Mouse (Mus musculus): ENCODE results near the gene Sptbn1. TPM values are rescaled to one million over a fixed set of nuclear protein-coding genes. Genes with fewer than 3 reads are reported as not detected.

Gene Sptbn1
- total RNA-seq, 2 experiments from 2014 or later: 509 to 527 TPM

DNA sequence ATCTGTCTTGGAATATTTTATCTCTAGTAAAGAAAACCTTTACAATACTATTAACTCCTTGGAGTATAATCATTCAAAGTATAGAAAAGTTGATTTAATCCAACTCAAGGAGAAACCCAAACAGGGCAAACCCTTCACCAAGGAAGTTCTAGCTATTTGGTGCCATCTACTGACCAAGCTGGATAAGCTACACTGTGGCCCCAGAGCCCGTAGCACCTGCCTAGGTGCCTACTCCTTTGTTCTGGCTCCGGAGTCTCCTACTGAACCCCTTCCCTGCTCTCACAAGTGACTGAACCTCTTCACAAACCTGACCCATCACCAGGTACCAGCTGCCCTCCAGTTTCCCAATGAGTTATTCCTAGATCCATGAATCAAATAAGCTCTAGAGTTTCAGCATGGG lies 45.3 kb downstream of the Sptbn1 start:
- no peak for DNase-seq
- intact Hi-C loops (cut with DNase I): loop anchor here (5.0 kb wide), 1 partner anchor 75 kb away; no protein-coding TSS in a partner anchor

GRCm38 (mm10) chr11:30221043-30221442 lies 46.9 kb downstream of the Sptbn1 start:
- intact Hi-C loops (cut with DNase I): loop anchor here (5.0 kb wide), 1 partner anchor 74 kb away; no protein-coding TSS in a partner anchor
- DNase-seq: no peak

- DNase-seq: no peak
- intact Hi-C loops (cut with DNase I): no loop called here
Observed at GRCm38 (mm10) chr11:30218386-30218785, 49.6 kb downstream of the Sptbn1 start.

GRCm38 (mm10) chr11:30217496-30217895 lies 50.5 kb downstream of the Sptbn1 start:
- intact Hi-C loops (cut with DNase I): no loop called here
- DNase-seq: no peak

GRCm38 (mm10) chr11:30211663-30212416 lies 56.1 kb downstream of the Sptbn1 start:
- intact Hi-C loops (cut with DNase I): loop anchor here (2.0 kb wide), 1 partner anchor 15 kb away; no protein-coding TSS in a partner anchor

DNA sequence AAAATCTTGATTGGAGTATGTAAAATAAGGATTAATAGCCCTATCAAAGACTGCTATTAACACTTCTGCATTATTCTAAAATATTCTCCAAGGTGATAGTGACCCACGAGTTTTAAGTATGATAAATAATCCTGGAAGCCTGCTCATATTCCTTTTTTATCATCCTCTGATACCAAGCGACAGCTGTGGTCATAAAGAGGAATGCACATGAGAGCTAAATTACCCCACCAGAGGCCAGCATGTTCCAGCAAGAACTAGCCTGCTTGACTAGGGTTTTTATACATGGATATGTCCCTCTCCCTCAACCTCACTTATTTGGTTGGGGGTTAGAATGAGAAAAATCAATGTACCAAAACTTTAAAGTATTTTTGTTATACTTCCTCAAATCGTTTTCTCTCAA lies 56.8 kb downstream of the Sptbn1 start:
- intact Hi-C loops (cut with DNase I): no loop called here
- no peak for DNase-seq

More at GRCm38 (mm10) chr11:30211663-30212416, 56.1 kb downstream of the Sptbn1 start:
- DNase-seq: peak in 1 of 2 experiments; percentile 42

- intact Hi-C loops (cut with DNase I): no loop called here
Observed at GRCm38 (mm10) chr11:30210100-30210811, 57.7 kb downstream of the Sptbn1 start.

GRCm38 (mm10) chr11:30209495-30209894 lies 58.5 kb downstream of the Sptbn1 start:
- DNase-seq: no peak
- intact Hi-C loops (cut with DNase I): no loop called here

More at GRCm38 (mm10) chr11:30210100-30210811, 57.7 kb downstream of the Sptbn1 start:
- no peak for DNase-seq

- no peak for DNase-seq
- intact Hi-C loops (cut with DNase I): no loop called here
Observed at GRCm38 (mm10) chr11:30204398-30204797, 63.6 kb downstream of the Sptbn1 start.

- intact Hi-C loops (cut with DNase I): no loop called here
- DNase-seq: no peak
Observed at GRCm38 (mm10) chr11:30200391-30200790, 67.6 kb downstream of the Sptbn1 start.

DNA sequence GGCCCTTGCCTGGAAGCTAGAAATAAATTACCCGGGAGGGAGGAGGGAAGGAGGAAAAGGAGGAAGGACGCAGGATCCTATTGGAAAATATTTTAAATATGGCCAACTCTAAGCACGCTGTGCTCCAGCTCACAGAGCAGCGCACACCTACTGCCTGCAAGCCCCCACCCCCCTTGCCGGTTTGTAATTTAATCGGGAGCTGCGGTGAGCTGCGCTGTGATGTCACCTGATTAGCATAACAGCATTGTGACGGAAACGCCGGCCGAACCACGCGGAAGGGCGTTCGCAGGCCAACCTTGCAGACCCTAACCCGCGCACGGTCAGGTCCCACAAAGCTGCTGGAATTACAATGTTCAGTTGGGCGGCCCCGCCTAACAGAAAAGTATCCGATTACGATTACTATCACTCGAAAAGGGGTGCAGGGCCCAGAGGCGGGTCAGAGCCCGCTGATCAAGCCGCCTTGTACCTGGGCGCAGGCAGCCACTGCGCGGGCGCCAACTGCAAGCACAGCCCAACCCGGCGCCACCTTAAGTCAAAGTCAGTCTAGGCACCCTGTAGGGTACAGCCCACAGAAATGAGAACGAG lies 69.8 kb downstream of the Sptbn1 start:
- intact Hi-C loops (cut with DNase I): loop anchor here (5.0 kb wide), 1 partner anchor 41 kb away; no protein-coding TSS in a partner anchor
- DNase-seq: peak; percentile 59 to 64

GRCm38 (mm10) chr11:30197564-30198090 lies 70.3 kb downstream of the Sptbn1 start:
- intact Hi-C loops (cut with DNase I): loop anchor here (5.0 kb wide), 1 partner anchor 40 kb away; no protein-coding TSS in a partner anchor
- peak; percentile 64 to 69 for DNase-seq

- DNase-seq: no peak
- intact Hi-C loops (cut with DNase I): loop anchor here (5.0 kb wide), 1 partner anchor 39 kb away; no protein-coding TSS in a partner anchor
Observed at GRCm38 (mm10) chr11:30196368-30197070, 71.5 kb downstream of the Sptbn1 start.

DNA sequence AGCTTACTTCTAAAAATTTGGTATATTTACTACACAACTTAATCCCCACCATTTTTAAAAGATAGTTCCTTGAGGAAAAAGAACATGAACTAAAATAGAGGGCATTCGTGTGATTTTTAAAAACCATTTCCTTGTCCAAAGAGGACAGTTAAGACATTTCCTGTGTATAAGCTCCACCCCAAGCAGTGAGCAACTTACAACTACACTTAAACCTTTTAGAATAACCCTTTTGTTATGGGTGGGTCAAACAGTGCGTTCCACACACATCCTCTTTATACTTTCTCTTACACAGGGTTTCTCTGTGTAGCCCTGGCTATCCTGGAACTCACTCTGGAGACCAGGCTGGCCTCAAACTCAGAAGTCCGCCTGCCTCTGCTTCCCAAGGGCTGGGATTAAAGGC lies 72.2 kb downstream of the Sptbn1 start:
- DNase-seq: no peak
- intact Hi-C loops (cut with DNase I): loop anchor here (5.0 kb wide), 1 partner anchor 38 kb away; no protein-coding TSS in a partner anchor

- intact Hi-C loops (cut with DNase I): loop anchor here (5.0 kb wide), 1 partner anchor 37 kb away; no protein-coding TSS in a partner anchor
- no peak for DNase-seq
Observed at GRCm38 (mm10) chr11:30194800-30195199, 73.2 kb downstream of the Sptbn1 start.

DNA sequence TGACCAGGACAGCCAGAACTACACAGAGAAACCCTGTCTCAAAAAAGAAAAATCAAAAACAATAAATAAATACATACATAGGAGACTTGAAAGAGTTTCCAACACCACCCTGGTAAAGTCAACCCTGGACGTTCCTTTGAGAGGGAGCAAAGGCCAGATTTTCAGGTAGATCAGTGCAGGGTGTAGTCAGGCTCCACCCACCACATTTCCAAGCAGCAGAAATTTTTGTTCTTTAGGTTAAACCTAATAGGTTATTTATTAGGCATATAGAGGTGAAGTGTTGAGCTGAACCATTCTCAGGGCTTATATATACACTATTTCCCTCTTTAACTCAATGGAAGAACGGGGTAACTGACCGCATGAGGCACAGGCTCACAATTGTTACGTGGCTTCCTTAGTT lies 77.0 kb downstream of the Sptbn1 start:
- intact Hi-C loops (cut with DNase I): no loop called here
- DNase-seq: no peak

DNA sequence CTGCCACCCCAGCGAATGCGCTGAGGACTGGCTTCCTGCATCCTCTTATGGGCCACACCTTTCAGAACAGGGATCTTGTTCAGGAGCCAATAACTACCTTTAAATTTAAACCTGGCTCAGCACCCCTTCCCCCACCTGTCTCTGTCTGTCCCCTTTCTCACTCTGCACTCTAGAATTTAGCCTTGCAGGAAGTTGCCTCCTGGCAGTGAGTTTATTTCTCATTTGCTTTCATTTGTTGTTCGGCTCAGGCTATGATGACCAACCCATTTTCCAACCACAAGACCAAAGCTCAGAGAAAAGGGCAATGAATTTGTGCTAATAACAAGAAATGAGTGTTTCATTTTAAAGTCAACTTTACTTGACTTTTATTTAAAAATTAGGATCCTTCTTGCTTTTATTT lies 77.9 kb downstream of the Sptbn1 start:
- intact Hi-C loops (cut with DNase I): no loop called here
- DNase-seq: no peak

DNA sequence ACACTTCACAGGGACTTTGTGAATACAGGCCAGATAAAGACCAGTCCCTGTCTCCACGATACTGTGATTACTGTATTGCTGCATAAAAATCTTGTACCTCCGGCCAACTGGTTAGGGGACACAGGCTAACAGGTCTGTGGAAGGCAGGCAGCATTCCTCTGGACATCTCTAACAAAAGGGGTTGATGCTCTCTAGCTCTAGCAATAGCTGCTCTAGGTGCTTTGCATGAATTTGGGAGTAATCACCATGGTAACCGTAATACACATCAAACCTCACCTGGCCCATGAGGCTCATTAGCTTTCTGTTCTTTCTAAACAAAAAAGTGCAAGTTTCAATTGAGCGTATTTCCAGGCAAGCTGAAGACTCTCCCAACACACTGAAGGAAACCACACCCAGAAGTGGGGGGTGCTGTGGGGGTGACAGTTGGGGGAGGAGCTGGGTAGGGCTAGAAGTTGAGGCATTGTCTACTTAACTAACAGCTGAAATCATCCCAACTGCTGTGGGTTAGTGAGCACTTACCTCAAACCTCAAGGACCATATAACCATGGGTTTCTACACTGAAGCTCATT lies 81.0 kb downstream of the Sptbn1 start:
- intact Hi-C loops (cut with DNase I): no loop called here
- DNase-seq: peak; percentile 31 to 36

DNA sequence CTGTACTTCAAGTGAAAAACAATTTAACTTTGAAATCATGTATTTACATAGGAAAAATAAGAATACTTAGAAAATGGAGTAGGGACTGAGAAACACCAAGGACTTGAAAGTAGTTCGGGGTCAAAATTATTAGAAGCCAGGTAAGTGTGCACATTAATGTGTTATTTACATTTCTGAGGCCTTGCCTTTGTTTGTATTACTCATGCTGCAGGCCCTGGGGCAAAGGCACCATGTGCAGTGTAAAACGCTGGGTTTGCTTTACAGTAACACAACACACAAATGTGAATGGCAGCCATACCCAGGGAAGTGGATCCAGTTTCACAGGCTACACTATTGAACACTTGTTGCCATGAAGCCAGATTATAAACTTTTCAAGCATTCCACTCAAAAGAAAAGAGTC lies 83.4 kb downstream of the Sptbn1 start:
- intact Hi-C loops (cut with DNase I): no loop called here
- no peak for DNase-seq
